Mouse (Mus musculus) olfactory bulb, adult 2 months (tissue): ENCODE data around the gene Brd9. TPM values are rescaled to one million over a fixed set of nuclear protein-coding genes. Genes with fewer than 3 reads are reported as not detected.

Experiments
- H3K27ac ChIP-seq: fragments of 200-500 bp; 2 replicates; pipeline ENCODE4 v1.5.1; 2012; ENCODE audit warnings: low read depth, low read length; ENCODE audit not compliant: insufficient read depth
- H3K4me1 ChIP-seq: fragments of 200-500 bp; 2 replicates; pipeline ENCODE4 v1.6.1; 2012; ENCODE audit warnings: low read length; ENCODE audit not compliant: control insufficient read depth, insufficient read depth
- H3K4me3 ChIP-seq: fragments of 200-500 bp; 2 replicates; pipeline ENCODE4 v1.5.1; 2012; ENCODE audit warnings: mild to moderate bottlenecking, low read depth, low read length, moderate library complexity; ENCODE audit not compliant: insufficient read depth
- CTCF ChIP-seq: fragments of 200-500 bp; IDR thresholded peaks from 2 replicates; pipeline ENCODE4 v1.5.1; 2012; ENCODE audit warnings: low read depth, mild to moderate bottlenecking, low read length, moderate library complexity; ENCODE audit not compliant: insufficient read depth
- POLR2A ChIP-seq: fragments of 200-500 bp; IDR thresholded peaks from 2 replicates; pipeline ENCODE4 v1.6.1; 2012; ENCODE audit warnings: mild to moderate bottlenecking, low read depth, low read length, moderate library complexity; ENCODE audit not compliant: insufficient read depth
- WGBS: fragments of 180-500 bp; shearing (Covaris S2); methylation state at CpG from one replicate; pipeline ENCODE4 v1.1.7; 2018; 5-methylcytosine and 5-hydroxymethylcytosine counted together
- polyA plus RNA-seq: library from polyadenylated mRNA; stranded (reverse); fragments of >200 nt; gene quantifications from 2 replicates; pipeline ENCODE4 v1.2.4, GENCODE M21; 2012; ENCODE audit warnings: low replicate concordance; ENCODE audit not compliant: missing spikeins, insufficient read depth, insufficient read length

Gene Brd9
- polyA plus RNA-seq, 1 experiment = 428 TPM

GRCm38 (mm10) chr13:74008948-74009718 is 71.5 kb downstream of the Brd9 start, which contains the start of gene Tppp:
Gene Tppp (plus strand): TSS chr13:74009407.
- Histone ChIP-seq H3K4me1 (peaks cover 11% of the 10 kb centered on the region), H3K27ac (peak within 1 kb of the TSS; percentile 47), H3K4me3 (peak within 1 kb of the TSS; percentile 75)
- WGBS = under 1% methylated on average over 56 of the region's 56 CpGs
- TF ChIP-seq CTCF (no peak), POLR2A (0 out of 2 replicates have a peak, but pooled peaks have one; percentile 47)

- WGBS = under 1% methylated on average over 55 of the region's 55 CpGs
- H3K4me1 ChIP-seq = peaks cover 11% of the 10 kb centered on the region
- peak overlapping the region; percentile 64 for H3K27ac ChIP-seq
- TF ChIP-seq POLR2A = no peak
- no peak for TF ChIP-seq CTCF
- peak overlapping the region; percentile 75 for H3K4me3 ChIP-seq
Observed at GRCm38 (mm10) chr13:74009791-74010614, 72.4 kb downstream of the Brd9 start.

Other genes starting within 250 kb of the Brd9 start
- not detected in 2 replicates for gene Slc6a19, start 232.9 kb upstream of the Brd9 start, polyA plus RNA-seq
- not detected in 2 replicates for gene Slc12a7, start 204.7 kb upstream of the Brd9 start, polyA plus RNA-seq
- gene Nkd2, start 90.2 kb upstream of the Brd9 start, polyA plus RNA-seq = not detected in 2 replicates
- not detected in 2 replicates for gene Trip13, start within 50 bp of the Brd9 start, polyA plus RNA-seq
- gene Zdhhc11, start 26.0 kb downstream of the Brd9 start, polyA plus RNA-seq = not detected in 2 replicates
- gene Tppp, start 71.6 kb downstream of the Brd9 start, polyA plus RNA-seq = 59.6 and 120 TPM in 2 replicates
- gene Cep72, start 124.5 kb downstream of the Brd9 start, polyA plus RNA-seq = not detected in 2 replicates
- gene Slc9a3, start 183.6 kb downstream of the Brd9 start, polyA plus RNA-seq = not detected in 2 replicates